Mouse (Mus musculus) stomach, postnatal 0 days (tissue): ENCODE results near the gene Abhd10. TPM values are rescaled to one million over a fixed set of nuclear protein-coding genes. Genes with fewer than 3 reads are reported as not detected.

Experiments
- ATAC-seq: fragments of 200-750 bp; cut with Nextera tagmentation; 2 replicates; pipeline ENCODE4 v1.8.0; 2017; ENCODE audit not compliant: low FRiP score, low TSS enrichment
- DNase-seq: peaks from one replicate; pipeline ENCODE4 v3.0.0-alpha.2; 2016; ENCODE audit warnings: low spot score
- H3K27ac ChIP-seq: fragments of 300-500 bp; sonication (generic); replicated peaks from 2 replicates; pipeline ENCODE4 v1.5.1; 2014; ENCODE audit warnings: mild to moderate bottlenecking, control low read depth
- H3K27me3 ChIP-seq: fragments of 300-500 bp; sonication (generic); 2 replicates; pipeline ENCODE4 v1.6.1; 2014; ENCODE audit warnings: low read length; ENCODE audit not compliant: control insufficient read depth, insufficient read depth
- H3K36me3 ChIP-seq: fragments of 300-500 bp; sonication (generic); 2 replicates; pipeline ENCODE4 v1.6.1; 2014; ENCODE audit warnings: low read length, mixed read lengths; ENCODE audit not compliant: control insufficient read depth, insufficient read depth
- H3K4me1 ChIP-seq: fragments of 300-500 bp; sonication (generic); replicated peaks from 2 replicates; pipeline ENCODE4 v1.6.1; 2014; ENCODE audit warnings: antibody characterized with exemption; ENCODE audit not compliant: control insufficient read depth, insufficient read depth
- H3K4me2 ChIP-seq: fragments of 300-500 bp; sonication (generic); replicated peaks from 2 replicates; pipeline ENCODE4 v1.6.1; 2014; ENCODE audit warnings: low read depth, mild to moderate bottlenecking, control low read depth, moderate library complexity
- H3K4me3 ChIP-seq: fragments of 300-500 bp; sonication (generic); 2 replicates; pipeline ENCODE4 v1.5.1; 2014; ENCODE audit warnings: low read depth, low read length, control low read depth
- H3K9ac ChIP-seq: fragments of 300-500 bp; sonication (generic); 2 replicates; pipeline ENCODE4 v1.6.1; 2014; ENCODE audit warnings: mild to moderate bottlenecking, low read length, control low read depth, mixed read lengths
- H3K9me3 ChIP-seq: fragments of 300-500 bp; sonication (generic); 2 replicates; pipeline ENCODE4 v1.6.1; 2016; ENCODE audit warnings: low read length; ENCODE audit not compliant: control insufficient read depth
- CTCF ChIP-seq: IDR thresholded peaks from 2 replicates; pipeline ENCODE4 v1.5.1; 2016; ENCODE audit warnings: antibody characterized with exemption, low read depth, mild to moderate bottlenecking, moderate library complexity
- EP300 ChIP-seq: optimal IDR thresholded peaks from 2 replicates; pipeline ENCODE3; 2016; ENCODE audit warnings: antibody characterized with exemption
- WGBS: fragments of 180-500 bp; shearing (Covaris S2); extraction: QIAGEN DNeasy Blood & Tissue Kit; methylation state at CpG from one replicate; pipeline ENCODE4 v1.1.7; 2014; 5-methylcytosine and 5-hydroxymethylcytosine counted together
- polyA plus RNA-seq: library from polyadenylated mRNA; unstranded; fragments of >200 nt; fragmentation: Nextera tagmentation; extraction: Ambion mirVana; gene quantifications from 2 replicates; pipeline ENCODE4 v1.2.1, GENCODE M21; 2015

Abhd10 gene
- polyA plus RNA-seq, 1 experiment from 2014 or later, result 21.6 TPM

- H3K4me3 ChIP-seq, result no peak overlapping the region
- H3K9ac ChIP-seq, result no peak overlapping the region
- no peaks in the 10 kb centered on the region for H3K9me3 ChIP-seq
- H3K27me3 ChIP-seq, result no peaks in the 10 kb centered on the region
- 77% methylated on average over 13 of the region's 13 CpGs for WGBS
- H3K36me3 ChIP-seq, result peaks cover 5% of the 10 kb centered on the region; the same call in 1 of the 2 replicates
- no peak overlapping the region for H3K27ac ChIP-seq
- DNase-seq (no peak), ATAC-seq (no peak)
- H3K4me1 ChIP-seq, result no peaks in the 10 kb centered on the region
- no peak overlapping the region for H3K4me2 ChIP-seq
- no peak for TF ChIP-seq EP300
- TF ChIP-seq CTCF, result no peak
Measured at GRCm38 (mm10) chr16:45762859-45763505, 20.2 kb upstream of the Abhd10 start.

GRCm38 (mm10) chr16:45761425-45761824 lies 18.7 kb upstream of the Abhd10 start:
- 65% methylated on average over 1 of the region's 1 CpGs for WGBS
- TF ChIP-seq EP300 (no peak), CTCF (peak; percentile 54)
- Histone ChIP-seq H3K4me2 (no peak overlapping the region), H3K9me3 (no peaks in the 10 kb centered on the region), H3K4me1 (no peaks in the 10 kb centered on the region), H3K27me3 (no peaks in the 10 kb centered on the region), H3K27ac (no peak overlapping the region), H3K4me3 (no peak overlapping the region), H3K9ac (no peak overlapping the region), H3K36me3 (peaks cover 5% of the 10 kb centered on the region; the same call in 1 of the 2 replicates)
- ATAC-seq (no peak), DNase-seq (no peak)

- Histone ChIP-seq H3K4me2 (no peak overlapping the region), H3K27ac (no peak overlapping the region), H3K9me3 (no peaks in the 10 kb centered on the region), H3K27me3 (no peaks in the 10 kb centered on the region), H3K36me3 (peaks cover 5% of the 10 kb centered on the region; the same call in 1 of the 2 replicates), H3K9ac (no peak overlapping the region), H3K4me3 (no peak overlapping the region), H3K4me1 (no peaks in the 10 kb centered on the region)
- 76% methylated on average over 9 of the region's 9 CpGs for WGBS
- TF ChIP-seq CTCF, result no peak
- no peak for TF ChIP-seq EP300
- no peak for ATAC-seq
- no peak for DNase-seq
Measured at GRCm38 (mm10) chr16:45758726-45759269, 16.0 kb upstream of the Abhd10 start.

- Histone ChIP-seq H3K27ac (no peak overlapping the region), H3K4me2 (no peak overlapping the region), H3K36me3 (peaks cover 5% of the 10 kb centered on the region; the same call in 1 of the 2 replicates), H3K27me3 (no peaks in the 10 kb centered on the region), H3K9me3 (no peaks in the 10 kb centered on the region), H3K4me1 (no peaks in the 10 kb centered on the region), H3K4me3 (no peak overlapping the region), H3K9ac (no peak overlapping the region)
- TF ChIP-seq EP300 (no peak), CTCF (no peak)
- DNase-seq (no peak), ATAC-seq (no peak)
- 82% methylated on average over 12 of the region's 12 CpGs for WGBS
Measured at GRCm38 (mm10) chr16:45757421-45758078, 14.8 kb upstream of the Abhd10 start.

- Histone ChIP-seq H3K9ac (no peak overlapping the region), H3K9me3 (no peaks in the 10 kb centered on the region), H3K27me3 (no peaks in the 10 kb centered on the region), H3K4me1 (no peaks in the 10 kb centered on the region), H3K4me2 (no peak overlapping the region), H3K36me3 (peaks cover 5% of the 10 kb centered on the region; the same call in 1 of the 2 replicates), H3K4me3 (no peak overlapping the region), H3K27ac (no peak overlapping the region)
- DNase-seq (no peak), ATAC-seq (peak; percentile 63; the same call in 1 of the 2 replicates)
- TF ChIP-seq EP300 (no peak), CTCF (peak; percentile 88)
- WGBS, result 31% methylated on average over 9 of the region's 9 CpGs
Measured at GRCm38 (mm10) chr16:45756855-45757254, 14.1 kb upstream of the Abhd10 start.
